Mouse (Mus musculus): ENCODE measurements around the gene Smpd4. TPM values are rescaled to one million over a fixed set of nuclear protein-coding genes. Genes with fewer than 3 reads are reported as not detected.

The Smpd4 gene
- polyA plus RNA-seq, 1 experiment: 113 TPM

DNA sequence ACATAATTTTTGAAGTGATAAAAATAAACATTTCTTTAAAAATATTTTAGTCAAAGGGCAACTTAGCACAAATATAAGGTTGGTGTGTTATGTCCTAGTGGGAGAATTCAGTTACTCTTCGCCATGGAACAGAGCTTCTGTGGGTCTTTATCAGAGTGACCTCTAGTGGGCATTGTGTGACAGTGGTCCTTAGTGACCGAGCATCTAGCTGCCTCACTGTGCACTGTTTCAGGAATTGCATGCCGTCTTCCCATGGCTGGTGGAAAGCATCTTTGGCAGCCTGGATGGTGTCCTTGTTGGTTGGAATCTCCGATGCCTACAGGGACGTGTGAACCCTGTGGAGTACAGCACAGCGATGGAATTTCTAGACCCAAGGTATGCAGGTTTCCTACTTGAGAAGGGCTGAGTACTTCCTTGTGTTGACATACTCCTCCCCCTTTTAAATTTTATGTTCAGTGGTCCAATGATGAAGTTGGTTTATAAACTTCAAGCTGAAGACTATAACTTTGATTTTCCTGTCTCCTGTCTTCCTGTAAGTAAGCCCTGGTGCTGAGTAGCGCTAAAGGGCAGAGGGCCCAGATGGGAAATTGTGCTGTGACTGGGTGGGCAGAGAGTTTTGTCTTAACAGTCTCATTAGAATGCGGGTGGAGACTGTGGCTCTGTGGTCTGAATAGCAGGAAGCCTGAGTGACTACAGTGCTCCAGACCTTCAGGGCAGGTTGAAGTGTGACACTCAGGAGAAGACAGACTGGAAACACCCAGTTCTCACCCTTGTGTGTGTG lies 6.5 kb downstream of the Smpd4 start:
- 55% methylated on average over 8 of the region's 8 CpGs for WGBS
- Histone ChIP-seq H3K27ac (ENCODE audit: insufficient read depth, low read length) (no peak overlapping the region), H3K4me3 (replicated peaks; ENCODE audit: insufficient read depth, low read depth, low read length) (no peak overlapping the region), H3K27me3 (ENCODE audit: control insufficient read depth, insufficient read depth, low read length) (no peaks in the 10 kb centered on the region), H3K4me1 (ENCODE audit: control insufficient read depth, insufficient read depth, low read length) (no peaks in the 10 kb centered on the region)
- TF ChIP-seq POLR2A (IDR thresholded peaks at IDR 0.05; ENCODE audit: borderline replicate concordance, insufficient read depth, low read length): no peak
- TF ChIP-seq CTCF (IDR thresholded peaks at IDR 0.05; ENCODE audit: borderline replicate concordance, insufficient read depth, low read depth, low read length): peak; percentile 73; the same call in 1 of the 2 replicates
- DNase-seq: peak in 1 of 2 experiments; percentile 45

GRCm38 (mm10) chr16:17626269-17626555 lies 7.1 kb downstream of the Smpd4 start:
- DNase-seq: no peak

GRCm38 (mm10) chr16:17632580-17632979 lies 13.4 kb downstream of the Smpd4 start:
- no peak overlapping the region for H3K4me3 ChIP-seq (replicated peaks; ENCODE audit: insufficient read depth, low read depth, low read length)
- H3K4me1 ChIP-seq (ENCODE audit: control insufficient read depth, insufficient read depth, low read length): 0 out of 2 replicates have a peak, but pooled peaks cover 2% of the 10 kb centered on the region
- TF ChIP-seq CTCF (IDR thresholded peaks at IDR 0.05; ENCODE audit: borderline replicate concordance, insufficient read depth, low read depth, low read length): no peak
- no peak for TF ChIP-seq POLR2A (IDR thresholded peaks at IDR 0.05; ENCODE audit: borderline replicate concordance, insufficient read depth, low read length)
- H3K27ac ChIP-seq (ENCODE audit: insufficient read depth, low read length): no peak overlapping the region
- 97% methylated on average over 2 of the region's 2 CpGs for WGBS
- no peaks in the 10 kb centered on the region for H3K27me3 ChIP-seq (ENCODE audit: control insufficient read depth, insufficient read depth, low read length)
- DNase-seq: no peak

More at GRCm38 (mm10) chr16:17626269-17626555, 7.1 kb downstream of the Smpd4 start:
- H3K4me1 ChIP-seq (ENCODE audit: control insufficient read depth, insufficient read depth, low read length): no peaks in the 10 kb centered on the region
- 97% methylated on average over 5 of the region's 5 CpGs for WGBS
- TF ChIP-seq POLR2A (IDR thresholded peaks at IDR 0.05; ENCODE audit: borderline replicate concordance, insufficient read depth, low read length) (no peak), CTCF (IDR thresholded peaks at IDR 0.05; ENCODE audit: borderline replicate concordance, insufficient read depth, low read depth, low read length) (no peak)
- H3K27ac ChIP-seq (ENCODE audit: insufficient read depth, low read length): no peak overlapping the region
- H3K27me3 ChIP-seq (ENCODE audit: control insufficient read depth, insufficient read depth, low read length): no peaks in the 10 kb centered on the region
- no peak overlapping the region for H3K4me3 ChIP-seq (replicated peaks; ENCODE audit: insufficient read depth, low read depth, low read length)

DNA sequence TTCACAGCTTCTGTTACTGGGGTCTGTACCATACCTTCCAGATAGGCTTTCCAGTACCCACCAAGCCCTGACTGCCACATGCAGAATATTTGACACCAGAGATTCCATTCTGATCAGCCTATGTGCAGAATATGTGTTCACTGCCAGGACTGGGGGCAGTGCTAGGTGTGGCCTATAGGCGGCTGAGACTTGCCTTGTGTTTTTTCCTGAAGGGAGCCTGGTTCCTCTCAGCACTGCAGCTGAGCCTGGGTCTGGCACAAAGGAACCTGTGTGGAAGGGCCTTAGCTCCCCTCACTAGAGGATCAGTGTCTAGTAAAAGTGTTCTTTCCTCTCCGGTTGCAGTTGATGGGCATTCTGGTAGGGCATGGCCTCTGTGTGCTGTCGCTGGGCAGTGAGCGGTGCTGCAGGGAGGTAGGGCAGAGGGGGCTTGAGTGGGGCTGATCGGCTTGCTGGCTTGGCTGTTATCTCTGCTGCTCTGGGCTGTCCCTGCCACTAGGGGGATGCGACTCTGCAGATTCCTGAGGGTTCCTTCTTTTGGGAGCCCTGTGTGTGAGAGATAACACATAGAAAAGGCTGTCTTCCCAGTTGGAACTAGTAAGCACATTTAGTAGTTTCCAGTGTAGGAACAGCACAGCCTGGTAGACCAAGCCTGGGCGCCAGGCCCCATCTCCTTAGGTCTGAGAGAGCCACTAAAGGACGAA lies 14.5 kb downstream of the Smpd4 start:
- Histone ChIP-seq H3K27ac (ENCODE audit: insufficient read depth, low read length) (no peak overlapping the region), H3K27me3 (ENCODE audit: control insufficient read depth, insufficient read depth, low read length) (no peaks in the 10 kb centered on the region), H3K4me3 (replicated peaks; ENCODE audit: insufficient read depth, low read depth, low read length) (no peak overlapping the region), H3K4me1 (ENCODE audit: control insufficient read depth, insufficient read depth, low read length) (0 out of 2 replicates have a peak, but pooled peaks cover 2% of the 10 kb centered on the region)
- WGBS: 73% methylated on average over 8 of the region's 8 CpGs
- peak in 1 of 2 experiments; percentile 12 for DNase-seq
- no peak; the same call in 1 of the 2 replicates for TF ChIP-seq CTCF (IDR thresholded peaks at IDR 0.05; ENCODE audit: borderline replicate concordance, insufficient read depth, low read depth, low read length)
- no peak for TF ChIP-seq POLR2A (IDR thresholded peaks at IDR 0.05; ENCODE audit: borderline replicate concordance, insufficient read depth, low read length)

- Histone ChIP-seq H3K4me1 (ENCODE audit: control insufficient read depth, insufficient read depth, low read length) (peaks cover 15% of the 10 kb centered on the region), H3K4me3 (replicated peaks; ENCODE audit: insufficient read depth, low read depth, low read length) (no peak overlapping the region), H3K27me3 (ENCODE audit: control insufficient read depth, insufficient read depth, low read length) (no peaks in the 10 kb centered on the region), H3K27ac (ENCODE audit: insufficient read depth, low read length) (no peak overlapping the region)
- WGBS: 80% methylated on average over 2 of the region's 2 CpGs
- DNase-seq: no peak
- no peak for TF ChIP-seq CTCF (IDR thresholded peaks at IDR 0.05; ENCODE audit: borderline replicate concordance, insufficient read depth, low read depth, low read length)
- no peak for TF ChIP-seq POLR2A (IDR thresholded peaks at IDR 0.05; ENCODE audit: borderline replicate concordance, insufficient read depth, low read length)
Observed at GRCm38 (mm10) chr16:17636904-17637303, 17.8 kb downstream of the Smpd4 start.

DNA sequence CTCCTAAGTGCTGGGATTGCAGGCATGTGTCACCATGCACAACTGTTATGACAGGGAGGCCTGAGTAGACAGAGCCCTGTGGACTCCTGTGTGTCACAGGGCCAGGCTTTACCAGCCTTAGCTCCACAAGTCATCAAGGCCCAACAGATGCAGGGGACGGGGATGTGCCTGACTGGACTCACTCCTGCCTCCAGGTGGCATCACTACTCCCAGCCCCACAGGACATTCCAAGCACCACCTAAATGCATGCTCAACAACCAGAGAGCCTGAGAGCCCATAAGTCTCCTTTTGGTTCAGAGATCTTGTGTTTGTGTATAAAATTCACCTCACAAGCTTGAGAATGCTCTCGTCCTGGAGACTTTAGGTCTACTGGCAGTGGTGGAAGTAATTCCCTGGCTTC lies 18.5 kb downstream of the Smpd4 start:
- no peak for TF ChIP-seq POLR2A (IDR thresholded peaks at IDR 0.05; ENCODE audit: borderline replicate concordance, insufficient read depth, low read length)
- TF ChIP-seq CTCF (IDR thresholded peaks at IDR 0.05; ENCODE audit: borderline replicate concordance, insufficient read depth, low read depth, low read length): 0 out of 2 replicates have a peak, but pooled peaks have one; percentile 34
- WGBS: 85% methylated on average over 2 of the region's 2 CpGs
- Histone ChIP-seq H3K4me3 (replicated peaks; ENCODE audit: insufficient read depth, low read depth, low read length) (no peak overlapping the region), H3K4me1 (ENCODE audit: control insufficient read depth, insufficient read depth, low read length) (peaks cover 20% of the 10 kb centered on the region), H3K27me3 (ENCODE audit: control insufficient read depth, insufficient read depth, low read length) (no peaks in the 10 kb centered on the region), H3K27ac (ENCODE audit: insufficient read depth, low read length) (no peak overlapping the region)
- no peak for DNase-seq

GRCm38 (mm10) chr16:17638036-17638628 lies 19.0 kb downstream of the Smpd4 start:
- DNase-seq: peak in 1 of 2 experiments; percentile 16
- 60% methylated on average over 9 of the region's 9 CpGs for WGBS
- TF ChIP-seq CTCF (IDR thresholded peaks at IDR 0.05; ENCODE audit: borderline replicate concordance, insufficient read depth, low read depth, low read length) (no peak), POLR2A (IDR thresholded peaks at IDR 0.05; ENCODE audit: borderline replicate concordance, insufficient read depth, low read length) (no peak)

More at GRCm38 (mm10) chr16:17638036-17638628, 19.0 kb downstream of the Smpd4 start:
- Histone ChIP-seq H3K4me1 (ENCODE audit: control insufficient read depth, insufficient read depth, low read length) (peaks cover 26% of the 10 kb centered on the region), H3K4me3 (replicated peaks; ENCODE audit: insufficient read depth, low read depth, low read length) (no peak overlapping the region), H3K27me3 (ENCODE audit: control insufficient read depth, insufficient read depth, low read length) (no peaks in the 10 kb centered on the region), H3K27ac (ENCODE audit: insufficient read depth, low read length) (no peak overlapping the region)

All from cerebellum, adult 2 months (tissue).